Mouse (Mus musculus): ENCODE measurements around the gene Kdf1. TPM values are rescaled to one million over a fixed set of nuclear protein-coding genes. Genes with fewer than 3 reads are reported as not detected.
A peak's percentile ranks its signal among the peaks of the same experiment; 100 is the strongest.

Kdf1 gene
- polyA plus RNA-seq, 1 experiment: 0.13 TPM

DNA sequence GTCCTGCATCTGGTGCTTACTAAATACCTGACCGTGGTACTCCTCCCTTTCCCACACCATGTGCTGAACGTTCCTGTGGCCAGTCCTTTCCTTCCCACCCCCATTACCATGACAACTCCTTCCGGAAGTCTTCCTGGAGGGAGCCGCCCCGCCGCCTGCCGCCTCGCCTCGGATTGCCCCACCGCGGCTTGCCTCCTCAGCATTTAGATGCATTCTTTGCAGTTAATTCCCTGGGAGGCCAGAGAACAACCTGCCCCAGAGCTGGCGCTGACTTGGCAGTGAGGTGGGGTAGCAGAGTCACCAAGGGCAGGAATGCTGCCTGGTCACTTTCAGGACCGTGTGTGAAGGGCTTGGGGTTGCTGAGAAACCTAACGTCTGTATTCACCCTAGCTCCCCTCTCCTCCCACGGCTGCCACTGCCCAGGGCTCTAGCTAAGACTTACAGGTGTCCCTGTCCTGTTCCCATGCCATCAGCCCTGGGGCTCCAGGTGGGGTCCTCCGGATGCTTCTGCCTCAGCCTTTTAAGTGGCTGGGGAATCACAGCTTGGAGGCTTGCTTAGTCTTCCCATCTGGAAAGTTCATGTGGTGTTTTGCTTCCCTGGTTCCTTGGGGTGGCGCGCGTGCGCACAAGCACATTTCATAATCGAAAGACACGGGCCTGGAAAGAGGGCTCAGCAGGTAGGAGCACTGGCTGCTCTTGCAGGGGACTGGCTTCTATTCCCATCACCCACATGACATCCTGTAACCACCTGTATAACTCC is 34.3 kb upstream of the Kdf1 start:
- Histone ChIP-seq H3K4me3 (ENCODE audit: insufficient read depth, low read length) (peak overlapping the region; percentile 23; the same call in 1 of the 2 replicates), H3K27ac (ENCODE audit: insufficient read depth, low read length) (no peak overlapping the region), H3K4me1 (ENCODE audit: control insufficient read depth, insufficient read depth, low read length) (no peaks in the 10 kb centered on the region)
- TF ChIP-seq POLR2A (IDR thresholded peaks at IDR 0.05; ENCODE audit: extremely low read depth, insufficient read depth, low read length): no peak
- no peak for TF ChIP-seq CTCF (IDR thresholded peaks at IDR 0.05; ENCODE audit: extremely low read depth, insufficient read depth, low read length)

DNA sequence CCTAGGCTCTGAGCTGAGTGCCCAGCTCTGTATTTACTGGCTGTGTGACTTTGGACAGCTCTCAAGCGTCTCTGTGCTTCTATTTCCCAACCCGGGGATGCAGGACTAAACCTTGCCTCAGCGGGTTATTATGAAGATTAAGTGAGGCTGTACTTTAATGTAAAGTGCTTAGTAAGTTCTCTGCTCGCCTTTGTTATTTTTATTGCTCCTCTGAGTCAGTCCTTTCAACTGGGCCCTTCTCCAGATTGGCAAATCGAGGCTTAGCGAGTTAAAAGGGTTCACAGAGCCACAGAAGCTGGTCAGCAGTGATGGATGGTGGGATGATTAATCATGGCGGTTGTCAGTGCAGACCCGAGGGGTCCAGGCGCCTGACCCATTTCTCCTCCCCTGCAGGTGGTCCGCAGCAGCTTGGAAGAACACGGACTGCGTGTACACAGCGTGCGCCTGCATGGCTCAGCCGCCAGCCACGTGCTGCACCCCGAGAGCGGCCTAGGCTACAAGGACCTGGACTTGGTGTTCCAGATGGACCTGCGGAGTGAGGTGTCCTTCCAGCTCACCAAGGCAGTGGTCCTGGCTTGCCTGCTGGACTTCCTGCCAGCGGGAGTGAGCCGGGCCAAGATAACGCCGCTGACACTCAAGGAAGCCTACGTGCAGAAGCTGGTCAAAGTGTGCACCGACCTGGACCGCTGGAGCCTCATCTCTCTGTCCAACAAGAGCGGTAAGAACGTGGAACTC is 32.9 kb upstream of the Kdf1 start:
- TF ChIP-seq CTCF (IDR thresholded peaks at IDR 0.05; ENCODE audit: extremely low read depth, insufficient read depth, low read length) (no peak), POLR2A (IDR thresholded peaks at IDR 0.05; ENCODE audit: extremely low read depth, insufficient read depth, low read length) (no peak)
- no peak overlapping the region for H3K4me3 ChIP-seq (ENCODE audit: insufficient read depth, low read length)
- no peaks in the 10 kb centered on the region for H3K4me1 ChIP-seq (ENCODE audit: control insufficient read depth, insufficient read depth, low read length)
- no peak overlapping the region for H3K27ac ChIP-seq (ENCODE audit: insufficient read depth, low read length)

DNA sequence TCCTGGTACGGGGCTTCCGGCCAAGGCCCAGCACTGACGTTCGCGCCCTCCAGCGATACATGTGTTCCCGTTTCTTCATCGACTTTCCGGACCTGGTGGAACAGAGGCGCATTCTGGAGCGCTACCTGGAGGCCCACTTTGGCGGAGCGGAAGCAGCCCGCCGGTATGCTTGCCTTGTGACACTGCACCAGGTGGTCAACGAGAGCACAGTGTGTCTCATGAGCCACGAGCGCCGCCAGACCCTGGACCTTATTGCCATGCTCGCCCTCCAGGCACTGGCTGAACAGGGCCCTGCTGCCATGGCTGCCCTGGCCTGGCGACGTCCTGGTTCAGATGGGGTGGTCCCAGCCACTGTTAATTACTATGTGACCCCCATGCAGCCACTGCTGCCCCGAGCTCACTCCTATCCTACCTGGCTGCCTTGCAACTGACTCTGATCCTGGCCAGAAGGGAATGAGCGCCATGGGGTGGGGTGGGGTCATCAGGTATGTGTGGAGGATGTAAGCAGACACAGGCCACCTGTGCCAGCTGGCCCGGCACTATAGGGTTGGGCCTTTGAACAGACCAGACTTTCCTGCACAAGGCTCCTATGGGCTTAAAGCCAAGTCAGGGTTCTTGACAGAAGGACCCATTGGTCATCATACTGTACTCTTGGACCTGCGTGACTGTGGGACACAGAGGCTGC is 31.9 kb upstream of the Kdf1 start:
- TF ChIP-seq CTCF (IDR thresholded peaks at IDR 0.05; ENCODE audit: extremely low read depth, insufficient read depth, low read length) (no peak), POLR2A (IDR thresholded peaks at IDR 0.05; ENCODE audit: extremely low read depth, insufficient read depth, low read length) (no peak)
- Histone ChIP-seq H3K4me3 (ENCODE audit: insufficient read depth, low read length) (no peak overlapping the region), H3K4me1 (ENCODE audit: control insufficient read depth, insufficient read depth, low read length) (no peaks in the 10 kb centered on the region)

DNA sequence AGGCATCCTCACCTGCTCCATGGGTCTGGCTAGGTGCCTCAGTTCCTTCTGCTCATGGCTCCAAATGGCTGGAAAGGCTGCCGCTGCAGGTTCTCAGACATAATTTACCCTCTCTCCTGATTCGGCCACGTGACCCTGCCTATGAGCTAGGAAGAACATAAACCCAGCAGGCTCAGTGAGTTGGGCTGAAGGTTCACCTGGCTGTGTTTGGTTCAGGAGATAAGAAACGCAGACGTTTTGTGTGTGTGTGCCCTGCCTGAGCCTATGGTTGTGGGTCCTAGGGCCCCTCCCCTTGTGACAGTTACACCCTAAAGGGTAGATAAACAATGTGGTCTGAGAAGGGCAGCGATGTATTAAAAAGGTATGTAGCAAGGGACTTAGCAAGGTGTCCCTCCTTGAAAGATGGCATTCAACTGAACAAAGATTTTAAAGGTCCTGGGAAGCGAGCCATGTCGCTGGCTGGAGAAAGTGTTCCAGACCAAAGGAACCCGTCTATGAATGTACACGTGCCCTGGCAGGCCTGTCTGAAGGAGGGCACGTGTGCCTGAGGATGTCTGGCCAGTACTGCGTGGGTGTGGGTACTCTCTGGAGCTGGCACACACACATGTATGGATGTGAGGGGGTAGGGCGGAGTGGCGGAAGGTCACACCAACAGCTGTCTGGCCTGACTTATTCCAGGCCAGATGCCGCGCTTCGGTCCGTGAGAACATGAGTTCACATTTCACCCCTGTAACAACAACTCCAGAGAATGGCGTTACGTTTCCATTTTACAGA is 30.0 kb upstream of the Kdf1 start:
- TF ChIP-seq POLR2A (IDR thresholded peaks at IDR 0.05; ENCODE audit: extremely low read depth, insufficient read depth, low read length): no peak
- no peak for TF ChIP-seq CTCF (IDR thresholded peaks at IDR 0.05; ENCODE audit: extremely low read depth, insufficient read depth, low read length)
- Histone ChIP-seq H3K4me1 (ENCODE audit: control insufficient read depth, insufficient read depth, low read length) (no peaks in the 10 kb centered on the region), H3K27ac (ENCODE audit: insufficient read depth, low read length) (no peak overlapping the region)

More for the DNA sequence above, 31.9 kb upstream of the Kdf1 start:
- H3K27ac ChIP-seq (ENCODE audit: insufficient read depth, low read length): no peak overlapping the region

DNA sequence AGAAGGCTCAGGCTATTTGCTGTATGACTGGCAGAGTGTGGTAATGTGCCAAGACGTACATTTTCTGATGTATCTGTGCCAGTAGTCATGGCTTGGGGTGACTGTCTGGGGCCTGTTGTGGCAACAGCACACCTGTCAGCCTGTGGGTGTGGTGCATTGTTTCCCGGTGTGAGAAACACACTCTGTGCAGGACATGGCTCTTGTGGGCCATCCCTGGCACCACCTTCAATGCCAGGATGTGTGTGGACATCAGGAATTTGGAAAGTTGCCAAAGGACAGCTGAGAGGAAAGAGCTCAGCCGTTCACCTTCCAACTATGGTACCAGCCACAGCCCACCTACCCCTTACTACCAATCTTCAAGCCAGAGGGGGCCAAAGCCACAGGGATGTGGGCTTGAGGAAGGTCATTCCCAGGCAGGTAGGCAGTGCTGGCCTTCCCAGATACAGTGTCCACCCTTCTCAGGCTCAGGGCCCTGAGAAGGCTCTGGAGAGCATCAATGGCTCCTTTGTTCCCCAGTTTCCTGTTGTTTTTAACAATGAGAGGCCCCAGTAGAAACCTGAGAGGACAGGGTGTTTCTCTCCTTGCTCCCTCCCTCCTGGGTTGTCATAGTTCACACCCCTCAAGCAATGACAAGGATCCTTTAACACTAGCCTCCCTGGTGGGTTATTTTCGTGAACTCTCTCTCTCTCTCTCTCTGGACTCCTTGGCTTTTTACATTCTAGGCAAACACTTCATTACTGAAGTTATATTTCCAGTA is 29.1 kb upstream of the Kdf1 start:
- Histone ChIP-seq H3K4me3 (ENCODE audit: insufficient read depth, low read length) (no peak overlapping the region), H3K27ac (ENCODE audit: insufficient read depth, low read length) (no peak overlapping the region), H3K4me1 (ENCODE audit: control insufficient read depth, insufficient read depth, low read length) (no peaks in the 10 kb centered on the region)
- TF ChIP-seq CTCF (IDR thresholded peaks at IDR 0.05; ENCODE audit: extremely low read depth, insufficient read depth, low read length) (no peak), POLR2A (IDR thresholded peaks at IDR 0.05; ENCODE audit: extremely low read depth, insufficient read depth, low read length) (no peak)

More for the DNA sequence above, 30.0 kb upstream of the Kdf1 start:
- no peak overlapping the region for H3K4me3 ChIP-seq (ENCODE audit: insufficient read depth, low read length)

DNA sequence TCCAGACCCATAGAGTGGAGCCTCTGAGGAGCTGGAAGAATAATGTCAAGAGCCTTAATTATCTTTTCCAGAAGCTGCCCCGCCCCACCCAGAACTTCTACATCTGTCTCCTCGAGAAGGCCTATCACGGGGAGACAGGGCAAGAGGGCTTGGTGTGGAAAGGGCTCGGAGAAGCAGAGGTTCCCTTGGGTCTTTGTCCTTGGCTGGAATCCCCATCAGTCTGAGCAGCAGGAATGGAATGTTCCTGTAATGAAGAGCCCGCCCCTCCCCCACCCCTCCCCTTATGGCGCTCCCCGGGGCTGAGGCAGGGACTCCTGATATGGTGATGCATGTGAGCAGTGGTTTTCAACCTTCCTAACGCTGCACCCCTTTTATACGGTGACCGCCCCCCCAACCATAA is 27.0 kb upstream of the Kdf1 start:
- peaks cover 2% of the 10 kb centered on the region; the same call in 1 of the 2 replicates for H3K4me1 ChIP-seq (ENCODE audit: control insufficient read depth, insufficient read depth, low read length)
- TF ChIP-seq CTCF (IDR thresholded peaks at IDR 0.05; ENCODE audit: extremely low read depth, insufficient read depth, low read length) (no peak), POLR2A (IDR thresholded peaks at IDR 0.05; ENCODE audit: extremely low read depth, insufficient read depth, low read length) (no peak)

DNA sequence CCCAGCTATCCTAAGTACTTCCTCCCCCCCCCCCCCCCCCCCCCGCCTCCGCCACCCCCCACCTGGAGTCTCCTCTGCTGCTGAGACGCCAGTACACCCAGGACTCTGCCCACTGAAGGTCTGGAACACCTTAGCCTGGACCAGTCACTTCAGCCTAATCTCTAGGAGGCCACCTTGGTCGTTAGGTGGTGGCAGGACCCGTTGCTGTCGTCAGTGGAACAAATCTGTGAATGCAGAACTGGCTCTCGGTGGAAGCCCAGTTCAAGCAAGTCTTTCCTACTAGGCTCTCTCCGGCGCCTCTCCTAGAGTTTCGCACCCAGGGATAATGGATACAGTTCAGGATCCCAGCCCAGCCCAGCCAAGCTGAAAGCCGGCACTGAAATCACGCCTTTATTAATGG is 24.9 kb upstream of the Kdf1 start:
- Histone ChIP-seq H3K4me1 (ENCODE audit: control insufficient read depth, insufficient read depth, low read length) (peaks cover 2% of the 10 kb centered on the region; the same call in 1 of the 2 replicates), H3K4me3 (ENCODE audit: insufficient read depth, low read length) (peak overlapping the region; percentile 19; the same call in 1 of the 2 replicates), H3K27ac (ENCODE audit: insufficient read depth, low read length) (no peak overlapping the region)
- no peak for TF ChIP-seq CTCF (IDR thresholded peaks at IDR 0.05; ENCODE audit: extremely low read depth, insufficient read depth, low read length)
- TF ChIP-seq POLR2A (IDR thresholded peaks at IDR 0.05; ENCODE audit: extremely low read depth, insufficient read depth, low read length): no peak

More for the DNA sequence above, 27.0 kb upstream of the Kdf1 start:
- Histone ChIP-seq H3K27ac (ENCODE audit: insufficient read depth, low read length) (no peak overlapping the region), H3K4me3 (ENCODE audit: insufficient read depth, low read length) (no peak overlapping the region)

DNA sequence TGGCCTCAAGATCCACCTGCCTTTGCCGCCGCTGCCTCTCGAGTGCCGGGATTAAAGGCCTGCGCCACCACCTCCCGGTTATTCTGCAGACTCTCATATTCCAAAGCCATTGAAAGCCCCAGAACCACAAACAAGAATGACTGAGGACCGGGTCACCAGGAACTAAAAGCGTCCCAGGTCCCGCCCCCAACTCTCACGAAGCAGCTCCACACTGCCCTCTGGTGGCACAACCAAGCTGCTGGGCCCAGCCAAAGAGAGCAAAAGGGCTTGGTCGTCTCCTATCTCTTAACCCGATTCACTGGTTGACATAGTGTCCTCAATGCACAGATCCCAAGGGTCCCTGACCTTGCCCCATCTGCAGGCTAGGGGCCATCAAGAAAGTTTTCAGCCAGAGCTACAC is 24.3 kb upstream of the Kdf1 start:
- Histone ChIP-seq H3K4me3 (ENCODE audit: insufficient read depth, low read length) (peak overlapping the region; percentile 19), H3K4me1 (ENCODE audit: control insufficient read depth, insufficient read depth, low read length) (peaks cover 2% of the 10 kb centered on the region; the same call in 1 of the 2 replicates), H3K27ac (ENCODE audit: insufficient read depth, low read length) (no peak overlapping the region)
- TF ChIP-seq CTCF (IDR thresholded peaks at IDR 0.05; ENCODE audit: extremely low read depth, insufficient read depth, low read length): peak; percentile 73
- no peak for TF ChIP-seq POLR2A (IDR thresholded peaks at IDR 0.05; ENCODE audit: extremely low read depth, insufficient read depth, low read length)

Data from cortical plate, adult 2 months (tissue).